Mouse (Mus musculus) hindbrain, embryonic 15.5 days (tissue): ENCODE results near the gene Spred1. TPM values are rescaled to one million over a fixed set of nuclear protein-coding genes. Genes with fewer than 3 reads are reported as not detected.
"Not testable (repeated sequence)": the region's sequence is repeated elsewhere in the genome, so short reads cannot be mapped to it uniquely, and the experiment has no call there.

ENCODE experiments used
- ATAC-seq: fragments of 200-750 bp; cut with Nextera tagmentation; 2 replicates; pipeline ENCODE4 v1.8.0; 2017; ENCODE audit warnings: low read depth, moderate number of reproducible peaks, moderate TSS enrichment; ENCODE audit not compliant: low FRiP score
- H3K27ac ChIP-seq: fragments of 300-500 bp; sonication (generic); replicated peaks from 2 replicates; pipeline ENCODE4 v1.5.1; 2015; ENCODE audit warnings: mild to moderate bottlenecking, inconsistent platforms
- H3K27me3 ChIP-seq: fragments of 300-500 bp; sonication (generic); 2 replicates; pipeline ENCODE4 v1.6.1; 2015; ENCODE audit warnings: control low read depth, inconsistent platforms
- H3K36me3 ChIP-seq: fragments of 300-500 bp; sonication (generic); 2 replicates; pipeline ENCODE4 v1.6.1; 2015; ENCODE audit warnings: control low read depth, inconsistent platforms
- H3K4me1 ChIP-seq: fragments of 300-500 bp; sonication (generic); replicated peaks from 2 replicates; pipeline ENCODE4 v1.6.1; 2015; ENCODE audit warnings: control low read depth, inconsistent platforms
- H3K4me2 ChIP-seq: fragments of 300-500 bp; sonication (generic); 2 replicates; pipeline ENCODE4 v1.6.1; 2015; ENCODE audit warnings: moderate library complexity, mild to moderate bottlenecking, inconsistent platforms
- H3K4me3 ChIP-seq: fragments of 300-500 bp; sonication (generic); 2 replicates; pipeline ENCODE4 v1.5.1; 2015; ENCODE audit warnings: mild to moderate bottlenecking, inconsistent platforms
- H3K9ac ChIP-seq: fragments of 300-500 bp; sonication (generic); 2 replicates; pipeline ENCODE4 v1.6.1; 2015; ENCODE audit warnings: inconsistent platforms
- H3K9me3 ChIP-seq: fragments of 300-500 bp; sonication (generic); 2 replicates; pipeline ENCODE4 v1.6.1; 2016; ENCODE audit warnings: control low read depth, inconsistent platforms
- WGBS: fragments of 180-500 bp; shearing (Covaris S2); methylation state at CpG from one replicate; pipeline ENCODE4 v1.1.7; 2015; 5-methylcytosine and 5-hydroxymethylcytosine counted together
- polyA plus RNA-seq: library from polyadenylated mRNA; unstranded; fragments of >200 nt; fragmentation: Nextera tagmentation; extraction: Ambion mirVana; gene quantifications from 2 replicates; pipeline ENCODE4 v1.2.1, GENCODE M21; 2015

Spred1 gene
- polyA plus RNA-seq, 1 experiment from 2014 or later = 14.7 TPM

- under 1% methylated on average over 67 of the region's 101 CpGs for WGBS
Observed at GRCm38 (mm10) chr2:117120246-117121211, 645 bp upstream of the Spred1 start.

GRCm38 (mm10) chr2:117121984-117122605 is 921 bp downstream of the Spred1 start:
- H3K4me3 ChIP-seq = peak overlapping the region; percentile 97
- no peak for ATAC-seq

More at GRCm38 (mm10) chr2:117120246-117121211, 645 bp upstream of the Spred1 start:
- Histone ChIP-seq H3K9ac (peak overlapping the region; percentile 99), H3K36me3 (no peaks in the 10 kb centered on the region), H3K4me2 (peak overlapping the region; percentile 73), H3K4me1 (peaks cover 23% of the 10 kb centered on the region), H3K27me3 (no peaks in the 10 kb centered on the region), H3K9me3 (no peaks in the 10 kb centered on the region), H3K4me3 (peak overlapping the region; percentile 97), H3K27ac (peak overlapping the region; percentile 99)
- ATAC-seq = peak; percentile 85

GRCm38 (mm10) chr2:117122701-117123337 is 1.6 kb downstream of the Spred1 start:
- Histone ChIP-seq H3K27ac (peak overlapping the region; percentile 61), H3K36me3 (no peaks in the 10 kb centered on the region), H3K9me3 (no peaks in the 10 kb centered on the region), H3K4me1 (peaks cover 32% of the 10 kb centered on the region), H3K9ac (peak overlapping the region; percentile 99), H3K27me3 (no peaks in the 10 kb centered on the region), H3K4me2 (peak overlapping the region; percentile 73), H3K4me3 (peak overlapping the region; percentile 97)
- ATAC-seq = peak; percentile 40; the same call in 1 of the 2 replicates
- WGBS = 2% methylated on average over 17 of the region's 17 CpGs

More at GRCm38 (mm10) chr2:117121984-117122605, 921 bp downstream of the Spred1 start:
- Histone ChIP-seq H3K27me3 (no peaks in the 10 kb centered on the region), H3K9me3 (no peaks in the 10 kb centered on the region), H3K9ac (peak overlapping the region; percentile 99), H3K4me2 (peak overlapping the region; percentile 73), H3K36me3 (no peaks in the 10 kb centered on the region), H3K4me1 (peaks cover 27% of the 10 kb centered on the region), H3K27ac (peak overlapping the region; percentile 99)
- whole genome bisulfite sequencing = 0% methylated on average over 19 of the region's 19 CpGs

GRCm38 (mm10) chr2:117123701-117124100 is 2.5 kb downstream of the Spred1 start:
- peak overlapping the region; percentile 27; the same call in 1 of the 2 replicates for H3K9ac ChIP-seq

GRCm38 (mm10) chr2:117124839-117125238 is 3.7 kb downstream of the Spred1 start:
- ATAC-seq = no peak

More at GRCm38 (mm10) chr2:117123701-117124100, 2.5 kb downstream of the Spred1 start:
- peaks cover 32% of the 10 kb centered on the region for H3K4me1 ChIP-seq
- no peak overlapping the region for H3K27ac ChIP-seq
- H3K27me3 ChIP-seq = no peaks in the 10 kb centered on the region
- no peak for ATAC-seq
- peak overlapping the region; percentile 73 for H3K4me2 ChIP-seq
- 22% methylated on average over 3 of the region's 3 CpGs for WGBS
- no peaks in the 10 kb centered on the region for H3K36me3 ChIP-seq
- H3K9me3 ChIP-seq = no peaks in the 10 kb centered on the region
- peak overlapping the region; percentile 97 for H3K4me3 ChIP-seq

GRCm38 (mm10) chr2:117129156-117129555 is 8.0 kb downstream of the Spred1 start:
- no peak overlapping the region for H3K4me3 ChIP-seq
- H3K27me3 ChIP-seq = no peaks in the 10 kb centered on the region
- no peak for ATAC-seq
- H3K4me2 ChIP-seq = no peak overlapping the region
- no peak overlapping the region for H3K9ac ChIP-seq
- H3K36me3 ChIP-seq = no peaks in the 10 kb centered on the region
- 81% methylated on average over 2 of the region's 2 CpGs for WGBS
- no peak overlapping the region for H3K27ac ChIP-seq
- H3K4me1 ChIP-seq = peaks cover 17% of the 10 kb centered on the region
- no peaks in the 10 kb centered on the region for H3K9me3 ChIP-seq

More at GRCm38 (mm10) chr2:117124839-117125238, 3.7 kb downstream of the Spred1 start:
- 65% methylated on average over 2 of the region's 2 CpGs for WGBS
- Histone ChIP-seq H3K9ac (no peak overlapping the region), H3K27me3 (no peaks in the 10 kb centered on the region), H3K4me1 (peaks cover 21% of the 10 kb centered on the region), H3K36me3 (no peaks in the 10 kb centered on the region), H3K27ac (no peak overlapping the region), H3K4me3 (no peak overlapping the region), H3K9me3 (no peaks in the 10 kb centered on the region), H3K4me2 (peak overlapping the region; percentile 73)

GRCm38 (mm10) chr2:117131041-117131440 is 9.9 kb downstream of the Spred1 start:
- 93% methylated on average over 7 of the region's 7 CpGs for WGBS

GRCm38 (mm10) chr2:117131910-117132309 is 10.7 kb downstream of the Spred1 start:
- Histone ChIP-seq H3K27me3 (no peaks in the 10 kb centered on the region), H3K4me2 (no peak overlapping the region), H3K27ac (no peak overlapping the region), H3K4me1 (peaks cover 8% of the 10 kb centered on the region; the same call in 1 of the 2 replicates), H3K9me3 (no peaks in the 10 kb centered on the region), H3K9ac (no peak overlapping the region), H3K36me3 (no peaks in the 10 kb centered on the region), H3K4me3 (no peak overlapping the region)
- WGBS = 78% methylated on average over 1 of the region's 1 CpGs
- ATAC-seq = no peak

More at GRCm38 (mm10) chr2:117131041-117131440, 9.9 kb downstream of the Spred1 start:
- H3K9ac ChIP-seq, H3K36me3 ChIP-seq, H3K27ac ChIP-seq, H3K27me3 ChIP-seq, H3K4me3 ChIP-seq, H3K4me2 ChIP-seq, H3K9me3 ChIP-seq, H3K4me1 ChIP-seq: not testable (repeated sequence)
- ATAC-seq = 0 out of 2 replicates have a peak, but pooled peaks have one; percentile 42

- ATAC-seq = no peak
- Histone ChIP-seq H3K9me3 (no peaks in the 10 kb centered on the region), H3K4me3 (no peak overlapping the region), H3K27me3 (no peaks in the 10 kb centered on the region), H3K27ac (no peak overlapping the region), H3K4me1 (0 out of 2 replicates have a peak, but pooled peaks cover 8% of the 10 kb centered on the region), H3K36me3 (no peaks in the 10 kb centered on the region), H3K4me2 (no peak overlapping the region), H3K9ac (no peak overlapping the region)
- 88% methylated on average over 2 of the region's 2 CpGs for WGBS
Observed at GRCm38 (mm10) chr2:117133541-117133940, 12.4 kb downstream of the Spred1 start.

- no peak for ATAC-seq
- no peaks in the 10 kb centered on the region for H3K27me3 ChIP-seq
- no peak overlapping the region for H3K4me2 ChIP-seq
- no peak overlapping the region for H3K4me3 ChIP-seq
- no peak overlapping the region for H3K9ac ChIP-seq
- WGBS = 19% methylated on average over 1 of the region's 1 CpGs
- no peaks in the 10 kb centered on the region for H3K9me3 ChIP-seq
- H3K36me3 ChIP-seq = no peaks in the 10 kb centered on the region
- H3K4me1 ChIP-seq = peaks cover 20% of the 10 kb centered on the region
- H3K27ac ChIP-seq = no peak overlapping the region
Observed at GRCm38 (mm10) chr2:117137751-117138150, 16.6 kb downstream of the Spred1 start.

- H3K4me2 ChIP-seq = no peak overlapping the region
- WGBS = 84% methylated on average over 5 of the region's 5 CpGs
Observed at GRCm38 (mm10) chr2:117138932-117139331, 17.8 kb downstream of the Spred1 start.

More at GRCm38 (mm10) chr2:117138932-117139331, 17.8 kb downstream of the Spred1 start:
- Histone ChIP-seq H3K27ac (no peak overlapping the region), H3K4me3 (no peak overlapping the region), H3K9ac (no peak overlapping the region), H3K27me3 (no peaks in the 10 kb centered on the region), H3K9me3 (no peaks in the 10 kb centered on the region), H3K36me3 (no peaks in the 10 kb centered on the region), H3K4me1 (peaks cover 18% of the 10 kb centered on the region)
- no peak for ATAC-seq
